Mouse (Mus musculus): ENCODE results near the gene Arpc1b. TPM values are rescaled to one million over a fixed set of nuclear protein-coding genes. Genes with fewer than 3 reads are reported as not detected.

Arpc1b gene
- polyA plus RNA-seq, 1 experiment from 2014 or later: 137 TPM

DNA sequence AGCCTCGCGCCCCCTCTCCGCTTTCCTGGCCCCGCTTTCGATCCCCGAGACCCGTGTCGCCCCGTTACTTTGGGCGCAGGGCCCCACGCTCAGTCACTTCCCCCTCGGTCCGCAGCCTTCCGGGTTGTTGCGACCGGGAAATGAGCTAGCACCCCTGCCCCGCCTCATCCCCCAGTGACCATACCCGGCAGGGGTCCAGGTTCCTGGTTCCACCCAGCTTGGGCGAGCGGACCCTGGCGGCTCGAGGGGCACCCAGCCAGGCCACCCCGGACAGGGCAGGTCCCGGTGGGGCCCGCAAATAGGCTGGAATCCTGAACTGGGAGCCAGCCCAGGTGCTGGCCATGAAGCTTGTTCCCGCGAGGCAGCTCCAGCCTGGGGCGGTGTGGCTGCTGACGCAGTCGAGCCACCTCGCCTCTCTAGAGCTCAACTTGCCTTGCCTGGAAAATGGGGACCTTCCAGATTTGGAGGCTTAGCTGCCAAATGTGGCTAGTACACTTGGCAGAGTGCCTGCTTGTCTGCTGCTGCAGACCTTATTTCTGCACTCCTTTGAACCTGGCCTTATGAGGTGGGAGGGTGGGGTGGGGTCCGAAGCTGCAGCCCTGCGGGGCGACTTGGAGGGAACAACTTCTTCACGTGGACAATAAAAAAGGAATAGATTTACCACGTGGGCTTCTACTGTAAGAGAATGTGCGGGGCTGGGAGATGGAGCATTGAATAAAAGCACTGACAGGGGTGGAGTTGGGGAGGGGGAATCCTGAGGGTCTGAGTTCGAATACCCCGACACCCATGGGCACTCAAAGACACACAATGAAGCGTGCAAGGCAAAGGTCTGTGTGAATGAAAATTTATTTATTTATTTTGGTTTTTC is 825 bp downstream of the Arpc1b start:
- peak overlapping the region; percentile 82 for H3K9ac ChIP-seq (ENCODE audit: low read length)
- peak overlapping the region; percentile 23 to 54 for H3K27ac ChIP-seq (replicated peaks in 1 of 2; ENCODE audit: control insufficient read depth in 1 of 2, insufficient read depth in 1 of 2, low read depth in 2 of 2, low read length in 2 of 2)
- peaks cover 9% of the 10 kb centered on the region for H3K36me3 ChIP-seq (ENCODE audit: control insufficient read depth, insufficient read depth, low read length)
- no peaks in the 10 kb centered on the region for H3K27me3 ChIP-seq (ENCODE audit: control insufficient read depth, insufficient read depth, low read length)
- WGBS: 15% methylated on average over 37 of the region's 40 CpGs
- ATAC-seq (ENCODE audit: insufficient number of reproducible peaks, insufficient read depth, low FRiP score, low read depth): peak; percentile 33
- H3K4me3 ChIP-seq (ENCODE audit: control insufficient read depth in 1 of 2, insufficient read depth in 1 of 2, low read depth in 1 of 2, low read length in 2 of 2): peak overlapping the region; percentile 54 to 87
- peak overlapping the region; percentile 89 for H3K4me2 ChIP-seq (ENCODE audit: low read length)
- H3K9me3 ChIP-seq (ENCODE audit: control insufficient read depth, low read length): no peaks in the 10 kb centered on the region
- H3K4me1 ChIP-seq (ENCODE audit: control insufficient read depth in 2 of 2, insufficient read depth in 2 of 2, low read length in 2 of 2): peaks cover 7 to 14% of the 10 kb centered on the region in 2 experiments; a peak in 1 of 4 replicates

DNA sequence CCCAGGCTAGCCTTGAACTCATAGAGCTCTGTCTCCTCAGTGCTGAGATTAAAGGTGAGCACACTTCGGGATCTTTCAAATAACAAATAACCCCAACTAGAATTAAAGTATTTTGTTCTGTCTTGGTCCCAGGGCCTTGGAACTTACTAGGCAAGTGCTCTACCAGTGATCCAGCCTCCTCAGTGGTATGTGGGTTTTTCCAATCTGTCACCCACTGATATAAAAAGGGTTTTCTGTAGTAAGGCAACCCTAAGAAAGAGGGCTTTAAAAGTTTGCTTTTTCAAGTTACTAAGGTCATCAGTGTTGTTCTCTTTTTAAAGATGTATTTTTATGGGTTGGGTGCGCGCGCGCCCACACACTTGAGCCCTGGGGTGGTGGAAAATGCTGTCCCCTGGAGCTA is 1.7 kb downstream of the Arpc1b start:
- Histone ChIP-seq H3K27me3 (ENCODE audit: control insufficient read depth, insufficient read depth, low read length) (no peaks in the 10 kb centered on the region), H3K27ac (replicated peaks in 1 of 2; ENCODE audit: control insufficient read depth in 1 of 2, insufficient read depth in 1 of 2, low read depth in 2 of 2, low read length in 2 of 2) (peak overlapping the region; percentile 65 to 77), H3K4me2 (ENCODE audit: low read length) (peak overlapping the region; percentile 89), H3K9ac (ENCODE audit: low read length) (no peak overlapping the region), H3K36me3 (ENCODE audit: control insufficient read depth, insufficient read depth, low read length) (no peaks in the 10 kb centered on the region; the same call in 1 of the 2 replicates), H3K4me3 (ENCODE audit: control insufficient read depth in 1 of 2, insufficient read depth in 1 of 2, low read depth in 1 of 2, low read length in 2 of 2) (peak overlapping the region in 1 of 2 experiments; percentile 87; a peak in 1 of 4 replicates), H3K4me1 (ENCODE audit: control insufficient read depth in 2 of 2, insufficient read depth in 2 of 2, low read length in 2 of 2) (peaks cover 7 to 21% of the 10 kb centered on the region in 2 experiments; a peak in 2 of 4 replicates), H3K9me3 (ENCODE audit: control insufficient read depth, low read length) (no peaks in the 10 kb centered on the region)
- no peak for ATAC-seq (ENCODE audit: insufficient number of reproducible peaks, insufficient read depth, low FRiP score, low read depth)
- WGBS: 93% methylated on average over 5 of the region's 5 CpGs

DNA sequence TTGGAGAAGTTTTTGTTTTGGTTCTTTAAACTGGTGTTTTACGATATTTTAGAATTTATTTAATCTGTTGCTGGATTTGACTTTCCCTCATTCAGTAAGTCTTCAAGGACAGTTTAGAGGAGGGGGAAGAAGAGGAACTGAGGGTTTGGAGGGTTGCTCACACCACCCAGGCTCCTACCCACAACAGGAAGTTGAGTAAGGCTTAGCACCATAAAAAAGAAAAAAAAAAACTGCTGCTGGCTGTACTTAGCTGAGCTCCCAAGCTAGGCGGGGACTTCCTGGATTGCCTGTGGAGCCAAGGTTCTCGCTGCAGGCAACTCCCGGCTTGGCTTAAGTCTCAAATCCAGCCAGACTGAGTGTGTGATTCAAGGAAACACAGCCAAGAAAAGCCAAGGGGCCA is 2.3 kb downstream of the Arpc1b start:
- no peaks in the 10 kb centered on the region for H3K27me3 ChIP-seq (ENCODE audit: control insufficient read depth, insufficient read depth, low read length)
- WGBS: 44% methylated on average over 4 of the region's 4 CpGs
- H3K9me3 ChIP-seq (ENCODE audit: control insufficient read depth, low read length): no peaks in the 10 kb centered on the region
- H3K4me2 ChIP-seq (ENCODE audit: low read length): peak overlapping the region; percentile 89
- H3K9ac ChIP-seq (ENCODE audit: low read length): 0 out of 2 replicates have a peak overlapping the region, but pooled peaks have one; percentile 5
- peaks cover under 1% of the 10 kb centered on the region; the same call in 1 of the 2 replicates for H3K36me3 ChIP-seq (ENCODE audit: control insufficient read depth, insufficient read depth, low read length)
- ATAC-seq (ENCODE audit: insufficient number of reproducible peaks, insufficient read depth, low FRiP score, low read depth): peak; percentile 31; the same call in 1 of the 2 replicates
- peak overlapping the region in 1 of 2 experiments; percentile 20; a peak in 2 of 4 replicates for H3K4me3 ChIP-seq (ENCODE audit: control insufficient read depth in 1 of 2, insufficient read depth in 1 of 2, low read depth in 1 of 2, low read length in 2 of 2)
- peaks cover 12 to 26% of the 10 kb centered on the region in 2 experiments; a peak in 3 of 4 replicates for H3K4me1 ChIP-seq (ENCODE audit: control insufficient read depth in 2 of 2, insufficient read depth in 2 of 2, low read length in 2 of 2)
- peak overlapping the region; percentile 65 to 77 for H3K27ac ChIP-seq (replicated peaks in 1 of 2; ENCODE audit: control insufficient read depth in 1 of 2, insufficient read depth in 1 of 2, low read depth in 2 of 2, low read length in 2 of 2)

DNA sequence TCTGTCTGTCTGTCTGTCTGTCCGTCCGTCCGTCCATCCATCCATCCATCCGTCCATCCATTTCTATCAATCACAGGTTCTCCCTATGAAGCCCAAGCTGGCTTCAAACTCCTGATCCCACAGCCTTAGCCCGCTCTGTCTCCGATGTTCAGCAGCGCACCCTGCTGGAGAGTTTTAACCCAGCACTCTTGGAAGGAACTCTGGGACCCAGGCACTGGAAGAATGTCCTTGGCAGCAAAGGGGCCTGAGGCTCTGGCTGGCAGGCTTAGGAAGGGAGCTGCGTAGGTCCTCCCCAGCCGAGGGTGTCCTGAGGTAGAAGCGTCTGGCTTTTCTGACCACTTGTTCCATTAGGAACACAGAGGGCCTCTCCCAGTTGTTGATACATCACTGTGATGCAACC is 2.9 kb downstream of the Arpc1b start:
- Histone ChIP-seq H3K4me1 (ENCODE audit: control insufficient read depth in 2 of 2, insufficient read depth in 2 of 2, low read length in 2 of 2) (peaks cover 14 to 30% of the 10 kb centered on the region in 2 experiments; a peak in 3 of 4 replicates), H3K4me3 (ENCODE audit: control insufficient read depth in 1 of 2, insufficient read depth in 1 of 2, low read depth in 1 of 2, low read length in 2 of 2) (peak overlapping the region in 1 of 2 experiments; percentile 20; a peak in 1 of 4 replicates)

DNA sequence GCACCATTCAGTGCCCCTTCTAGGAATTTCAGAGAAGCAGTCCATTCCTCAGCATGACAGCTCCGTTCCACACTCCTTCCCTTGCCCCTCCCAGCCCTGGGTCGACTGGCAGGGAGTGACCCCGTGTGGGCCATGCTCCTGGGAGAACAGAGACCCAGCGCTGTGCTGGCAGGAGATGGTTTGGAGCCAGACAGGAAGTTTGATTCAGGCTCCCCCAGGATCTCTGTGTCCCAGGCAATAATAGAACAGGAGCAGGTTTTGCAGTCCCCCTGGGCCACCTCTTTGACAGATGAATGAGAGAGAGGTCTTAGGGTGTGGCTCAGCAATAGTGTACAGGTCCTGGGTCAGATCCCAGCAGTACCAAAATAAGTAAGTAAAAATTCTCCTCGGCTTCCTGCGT is 4.0 kb downstream of the Arpc1b start:
- no peak overlapping the region for H3K4me3 ChIP-seq (ENCODE audit: control insufficient read depth in 1 of 2, insufficient read depth in 1 of 2, low read depth in 1 of 2, low read length in 2 of 2)
- no peaks in the 10 kb centered on the region for H3K27me3 ChIP-seq (ENCODE audit: control insufficient read depth, insufficient read depth, low read length)
- no peaks in the 10 kb centered on the region for H3K9me3 ChIP-seq (ENCODE audit: control insufficient read depth, low read length)
- WGBS: 54% methylated on average over 6 of the region's 6 CpGs
- peaks cover 17% of the 10 kb centered on the region for H3K36me3 ChIP-seq (ENCODE audit: control insufficient read depth, insufficient read depth, low read length)
- no peak overlapping the region for H3K27ac ChIP-seq (replicated peaks in 1 of 2; ENCODE audit: control insufficient read depth in 1 of 2, insufficient read depth in 1 of 2, low read depth in 2 of 2, low read length in 2 of 2)
- no peak overlapping the region for H3K4me2 ChIP-seq (ENCODE audit: low read length)
- H3K9ac ChIP-seq (ENCODE audit: low read length): no peak overlapping the region
- H3K4me1 ChIP-seq (ENCODE audit: control insufficient read depth in 2 of 2, insufficient read depth in 2 of 2, low read length in 2 of 2): peaks cover 14 to 30% of the 10 kb centered on the region in 2 experiments; a peak in 3 of 4 replicates
- no peak for ATAC-seq (ENCODE audit: insufficient number of reproducible peaks, insufficient read depth, low FRiP score, low read depth)

More for the DNA sequence above, 2.9 kb downstream of the Arpc1b start:
- Histone ChIP-seq H3K27ac (replicated peaks in 1 of 2; ENCODE audit: control insufficient read depth in 1 of 2, insufficient read depth in 1 of 2, low read depth in 2 of 2, low read length in 2 of 2) (peak overlapping the region; percentile 53 to 65), H3K4me2 (ENCODE audit: low read length) (peak overlapping the region; percentile 46), H3K9me3 (ENCODE audit: control insufficient read depth, low read length) (no peaks in the 10 kb centered on the region), H3K9ac (ENCODE audit: low read length) (0 out of 2 replicates have a peak overlapping the region, but pooled peaks have one; percentile 5), H3K36me3 (ENCODE audit: control insufficient read depth, insufficient read depth, low read length) (peaks cover 7% of the 10 kb centered on the region; the same call in 1 of the 2 replicates), H3K27me3 (ENCODE audit: control insufficient read depth, insufficient read depth, low read length) (no peaks in the 10 kb centered on the region)
- WGBS: 35% methylated on average over 10 of the region's 10 CpGs
- ATAC-seq (ENCODE audit: insufficient number of reproducible peaks, insufficient read depth, low FRiP score, low read depth): no peak

DNA sequence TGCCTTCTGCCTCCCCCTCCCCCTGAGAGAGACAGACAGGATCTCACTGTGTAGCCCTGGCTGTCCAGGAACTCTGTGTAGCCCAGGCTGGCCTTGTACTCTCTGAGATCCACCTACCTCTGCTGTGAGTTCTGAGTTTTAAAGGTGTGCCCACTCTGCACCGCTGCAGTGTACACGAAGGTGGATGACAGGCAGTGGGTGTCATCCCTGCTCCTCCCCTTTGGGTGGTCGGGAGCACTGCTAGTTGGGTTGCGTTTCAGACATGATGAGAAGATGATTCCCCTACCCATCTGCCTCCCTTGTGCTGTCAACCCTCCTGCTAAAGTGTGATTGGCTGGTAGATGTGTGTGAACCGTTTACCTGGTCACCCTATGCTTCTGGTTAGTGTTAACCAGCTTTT is 4.4 kb downstream of the Arpc1b start:
- Histone ChIP-seq H3K27ac (replicated peaks in 1 of 2; ENCODE audit: control insufficient read depth in 1 of 2, insufficient read depth in 1 of 2, low read depth in 2 of 2, low read length in 2 of 2) (no peak overlapping the region), H3K4me3 (ENCODE audit: control insufficient read depth in 1 of 2, insufficient read depth in 1 of 2, low read depth in 1 of 2, low read length in 2 of 2) (no peak overlapping the region), H3K4me1 (ENCODE audit: control insufficient read depth in 2 of 2, insufficient read depth in 2 of 2, low read length in 2 of 2) (peaks cover 14 to 30% of the 10 kb centered on the region in 2 experiments; a peak in 3 of 4 replicates), H3K4me2 (ENCODE audit: low read length) (no peak overlapping the region), H3K36me3 (ENCODE audit: control insufficient read depth, insufficient read depth, low read length) (peaks cover 22% of the 10 kb centered on the region), H3K9me3 (ENCODE audit: control insufficient read depth, low read length) (no peaks in the 10 kb centered on the region), H3K9ac (ENCODE audit: low read length) (no peak overlapping the region), H3K27me3 (ENCODE audit: control insufficient read depth, insufficient read depth, low read length) (no peaks in the 10 kb centered on the region)
- 96% methylated on average over 5 of the region's 5 CpGs for WGBS
- no peak for ATAC-seq (ENCODE audit: insufficient number of reproducible peaks, insufficient read depth, low FRiP score, low read depth)

DNA sequence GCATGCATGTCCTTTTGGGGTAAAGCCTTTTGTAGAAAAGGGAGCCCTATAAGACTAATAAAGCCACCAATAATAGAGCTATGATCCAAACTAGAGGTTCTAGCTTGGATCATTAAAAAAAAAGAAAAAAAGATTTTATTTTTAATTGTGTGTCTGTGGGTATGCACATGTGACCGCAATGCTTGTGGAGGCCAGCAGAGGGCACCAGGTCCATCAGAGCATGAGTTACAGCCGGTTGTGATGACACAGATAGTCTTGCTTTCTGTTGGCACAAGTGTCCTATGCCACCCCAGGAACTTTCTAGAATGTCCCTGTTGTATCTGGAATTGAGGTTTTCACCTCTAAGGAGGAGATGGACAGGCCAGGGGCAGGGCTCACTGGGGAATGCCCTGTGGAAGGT is 5.4 kb downstream of the Arpc1b start:
- Histone ChIP-seq H3K27ac (replicated peaks in 1 of 2; ENCODE audit: control insufficient read depth in 1 of 2, insufficient read depth in 1 of 2, low read depth in 2 of 2, low read length in 2 of 2) (no peak overlapping the region), H3K9me3 (ENCODE audit: control insufficient read depth, low read length) (no peaks in the 10 kb centered on the region), H3K27me3 (ENCODE audit: control insufficient read depth, insufficient read depth, low read length) (no peaks in the 10 kb centered on the region), H3K9ac (ENCODE audit: low read length) (no peak overlapping the region), H3K4me1 (ENCODE audit: control insufficient read depth in 2 of 2, insufficient read depth in 2 of 2, low read length in 2 of 2) (peaks cover 11 to 30% of the 10 kb centered on the region in 2 experiments; a peak in 3 of 4 replicates), H3K4me3 (ENCODE audit: control insufficient read depth in 1 of 2, insufficient read depth in 1 of 2, low read depth in 1 of 2, low read length in 2 of 2) (no peak overlapping the region), H3K4me2 (ENCODE audit: low read length) (no peak overlapping the region), H3K36me3 (ENCODE audit: control insufficient read depth, insufficient read depth, low read length) (peaks cover 31% of the 10 kb centered on the region)
- 91% methylated on average over 2 of the region's 2 CpGs for WGBS
- no peak for ATAC-seq (ENCODE audit: insufficient number of reproducible peaks, insufficient read depth, low FRiP score, low read depth)
